In genomic region chr2:145564596-145564995, GRCm38 (mm10) we compare ENCODE assay signal across 15 mouse cellular contexts.
"Had no signal": no experiment of that assay in that cellular context is flagged by ENCODE, and none has a peak within 500 bp of the region (broad histone marks: within the 10 kb centered on the region; RNA-seq: fewer than 3 reads in every experiment).

No protein-coding gene starts in this region.

- H3K9me3 ChIP-seq: limb, embryonic 12.5 days; limb, embryonic 15.5 days; liver, embryonic 12.5 days; liver, embryonic 15.5 days; lung, embryonic 15.5 days had no signal

- H3K4me3 ChIP-seq: limb, embryonic 12.5 days; limb, embryonic 15.5 days; liver, embryonic 12.5 days; liver, embryonic 15.5 days; lung, embryonic 15.5 days had no signal

- H3K4me2 ChIP-seq: limb, embryonic 12.5 days; limb, embryonic 15.5 days; liver, embryonic 12.5 days; liver, embryonic 15.5 days; lung, embryonic 15.5 days; midbrain, embryonic 11.5 days had no signal

- H3K27me3 ChIP-seq: limb, embryonic 12.5 days; limb, embryonic 15.5 days; liver, embryonic 12.5 days; liver, embryonic 15.5 days; lung, embryonic 15.5 days had no signal

- ATAC-seq: liver, embryonic 12.5 days had no signal

- DNase-seq: kidney, postnatal 14 days; layer of hippocampus, adult 9-11 months; left cerebral cortex, postnatal 4 days; lung, adult 18-20 months; lung, postnatal 14 days; lung, postnatal 4 days; midbrain, embryonic 14.5 days; thymus, adult 18-20 months; thymus, postnatal 36 days had no signal

- H3K36me3 ChIP-seq: limb, embryonic 12.5 days; limb, embryonic 15.5 days; liver, embryonic 12.5 days; liver, embryonic 15.5 days; lung, embryonic 15.5 days had no signal

- H3K9ac ChIP-seq: limb, embryonic 12.5 days; limb, embryonic 15.5 days; liver, embryonic 12.5 days; liver, embryonic 15.5 days; lung, embryonic 15.5 days had no signal

- H3K4me1 ChIP-seq: limb, embryonic 12.5 days; limb, embryonic 15.5 days; liver, embryonic 15.5 days; lung, embryonic 15.5 days had no signal

- H3K27ac ChIP-seq: limb, embryonic 12.5 days; limb, embryonic 15.5 days; liver, embryonic 12.5 days; liver, embryonic 15.5 days; lung, embryonic 15.5 days had no signal
